Mouse (Mus musculus): ENCODE results near the gene Grk4. TPM values are rescaled to one million over a fixed set of nuclear protein-coding genes. Genes with fewer than 3 reads are reported as not detected.
"Not testable (repeated sequence)": the region's sequence is repeated elsewhere in the genome, so short reads cannot be mapped to it uniquely, and the experiment has no call there.

Gene Grk4
- polyA plus RNA-seq, 1 experiment: 4.3 TPM

GRCm38 (mm10) chr5:34695521-34695920 lies 35.3 kb downstream of the Grk4 start:
- no peak for DNase-seq (ENCODE audit: extremely low spot score in 1 of 2, low spot score in 1 of 2)

- no peak for DNase-seq (ENCODE audit: extremely low spot score in 1 of 2, low spot score in 1 of 2)
These were observed 48.3 kb downstream of the Grk4 start for GRCm38 (mm10) chr5:34708436-34708835.

GRCm38 (mm10) chr5:34714371-34714770 lies 54.2 kb downstream of the Grk4 start:
- DNase-seq (ENCODE audit: extremely low spot score in 1 of 2, low spot score in 1 of 2): not testable (repeated sequence)

GRCm38 (mm10) chr5:34714816-34715215 lies 54.6 kb downstream of the Grk4 start:
- no peak for DNase-seq (ENCODE audit: extremely low spot score in 1 of 2, low spot score in 1 of 2)

- DNase-seq (ENCODE audit: extremely low spot score in 1 of 2, low spot score in 1 of 2): peak in 1 of 2 experiments; percentile 1
These were observed 69.0 kb downstream of the Grk4 start for GRCm38 (mm10) chr5:34729141-34729540.

- DNase-seq (ENCODE audit: extremely low spot score in 1 of 2, low spot score in 1 of 2): no peak
These were observed 70.1 kb downstream of the Grk4 start for GRCm38 (mm10) chr5:34730255-34730654.

GRCm38 (mm10) chr5:34751477-34751876 lies 91.3 kb downstream of the Grk4 start:
- no peak for DNase-seq (ENCODE audit: extremely low spot score in 1 of 2, low spot score in 1 of 2)

GRCm38 (mm10) chr5:34758762-34759161 lies 98.6 kb downstream of the Grk4 start:
- no peak for DNase-seq (ENCODE audit: extremely low spot score in 1 of 2, low spot score in 1 of 2)

GRCm38 (mm10) chr5:34760850-34761508 lies 100.8 kb downstream of the Grk4 start:
- DNase-seq (ENCODE audit: extremely low spot score in 1 of 2, low spot score in 1 of 2): peak in 1 of 2 experiments; percentile 34

- DNase-seq (ENCODE audit: extremely low spot score in 1 of 2, low spot score in 1 of 2): peak; percentile 96 to 98
These were observed 101.3 kb downstream of the Grk4 start, which contains the start of gene Htt for GRCm38 (mm10) chr5:34761509-34761908. TSS of gene Htt (plus strand) at chr5:34761740.

GRCm38 (mm10) chr5:34761934-34762611 lies 101.9 kb downstream of the Grk4 start:
- peak; percentile 44 to 62 for DNase-seq (ENCODE audit: extremely low spot score in 1 of 2, low spot score in 1 of 2)

GRCm38 (mm10) chr5:34771818-34772217 lies 111.6 kb downstream of the Grk4 start:
- DNase-seq (ENCODE audit: extremely low spot score in 1 of 2, low spot score in 1 of 2): no peak

- no peak for DNase-seq (ENCODE audit: extremely low spot score in 1 of 2, low spot score in 1 of 2)
These were observed 112.6 kb downstream of the Grk4 start for GRCm38 (mm10) chr5:34772696-34773245.

GRCm38 (mm10) chr5:34773392-34773791 lies 113.2 kb downstream of the Grk4 start:
- no peak for DNase-seq (ENCODE audit: extremely low spot score in 1 of 2, low spot score in 1 of 2)

GRCm38 (mm10) chr5:34785027-34785426 lies 124.8 kb downstream of the Grk4 start:
- DNase-seq (ENCODE audit: extremely low spot score in 1 of 2, low spot score in 1 of 2): no peak

- DNase-seq (ENCODE audit: extremely low spot score in 1 of 2, low spot score in 1 of 2): no peak
These were observed 131.0 kb downstream of the Grk4 start for GRCm38 (mm10) chr5:34791141-34791540.

GRCm38 (mm10) chr5:34800292-34800953 lies 140.2 kb downstream of the Grk4 start:
- DNase-seq (ENCODE audit: extremely low spot score in 1 of 2, low spot score in 1 of 2): no peak
